Mouse (Mus musculus) ES-Bruce4 (cell line): Measurements from ENCODE around the gene Hist1h4k.
"Not testable (repeated sequence)": the region's sequence is repeated elsewhere in the genome, so short reads cannot be mapped to it uniquely, and the experiment has no call there.

Experiments
- CTCF ChIP-seq: IDR thresholded peaks from one replicate; pipeline ENCODE4 v1.8.1; 2011; ENCODE audit warnings: low read depth, low read length
- POLR2A ChIP-seq: IDR thresholded peaks from one replicate; pipeline ENCODE4 v1.8.1; 2011; ENCODE audit warnings: low read length; ENCODE audit not compliant: insufficient read depth

- not testable (repeated sequence) for TF ChIP-seq CTCF
- peak; percentile 96 for TF ChIP-seq POLR2A
Measured at GRCm38 (mm10) chr13:21721757-21722372, 28.4 kb downstream of the Hist1h4k start, which contains the start of gene Hist1h2bm.
